Mouse (Mus musculus) MEL (cell line): ENCODE data around the gene Pipox. TPM values are rescaled to one million over a fixed set of nuclear protein-coding genes. Genes with fewer than 3 reads are reported as not detected.

Experiments used
- DNase-seq: peaks from one replicate; pipeline ENCODE4 v3.0.0; 2011; ENCODE audit warnings: low read depth, low spot score
- H3K27ac ChIP-seq: 2 replicates; pipeline ENCODE4 v1.5.1; 2012; ENCODE audit warnings: low read depth, mild to moderate bottlenecking, control low read depth, low read length, moderate library complexity; ENCODE audit not compliant: control insufficient read depth
- H3K27me3 ChIP-seq, 2 experiments: fragments of 150-350 bp in 1 of 2; sonication (generic) in 1 of 2; 2 replicates each; pipeline ENCODE4 v1.6.1; 2012; ENCODE audit warnings: low read length in 2 of 2, mild to moderate bottlenecking in 2 of 2, improper control_type of control experiment in 1 of 2, moderate library complexity in 1 of 2; ENCODE audit not compliant: insufficient read depth in 2 of 2, control insufficient read depth in 1 of 2
- H3K36me3 ChIP-seq, 2 experiments: 2 replicates each; pipeline ENCODE4 v1.6.1; 2012 to 2014; ENCODE audit warnings: low read length in 2 of 2, improper control_type of control experiment in 1 of 2, inconsistent platforms in 1 of 2, mild to moderate bottlenecking in 1 of 2; ENCODE audit not compliant: insufficient read depth in 2 of 2, control insufficient read depth in 1 of 2
- H3K4me1 ChIP-seq, 2 experiments: fragments of 150-350 bp in 1 of 2; sonication (generic) in 1 of 2; 2 replicates each; pipeline ENCODE4 v1.6.1; 2012; ENCODE audit warnings: low read length in 2 of 2, improper control_type of control experiment in 1 of 2, mild to moderate bottlenecking in 1 of 2; ENCODE audit not compliant: insufficient read depth in 2 of 2, control insufficient read depth in 1 of 2
- H3K4me3 ChIP-seq, 2 experiments: fragments of 150-350 bp in 1 of 2; sonication (generic) in 1 of 2; 2 replicates each; pipeline ENCODE4 v1.5.1; 2012; ENCODE audit warnings: low read depth in 2 of 2, low read length in 2 of 2, mild to moderate bottlenecking in 2 of 2, moderate library complexity in 2 of 2, control low read depth in 1 of 2, improper control_type of control experiment in 1 of 2; ENCODE audit not compliant: control insufficient read depth in 1 of 2, insufficient read depth in 1 of 2
- H3K79me2 ChIP-seq: 2 replicates; pipeline ENCODE4 v1.6.1; 2012; ENCODE audit warnings: mild to moderate bottlenecking, low read length, moderate library complexity; ENCODE audit not compliant: control insufficient read depth, poor library complexity, insufficient read depth
- H3K9ac ChIP-seq: 2 replicates; pipeline ENCODE4 v1.6.1; 2012; ENCODE audit warnings: low read depth, mild to moderate bottlenecking, control low read depth, low read length, moderate library complexity; ENCODE audit not compliant: control insufficient read depth, poor library complexity, severe bottlenecking
- H3K9me3 ChIP-seq: fragments of 150-350 bp; sonication (generic); replicated peaks from 2 replicates; pipeline ENCODE4 v1.6.1; 2012; ENCODE audit warnings: mild to moderate bottlenecking, low read length, improper control_type of control experiment, moderate library complexity; ENCODE audit not compliant: insufficient read depth
- BHLHE40 ChIP-seq: IDR thresholded peaks from 2 replicates; pipeline ENCODE4 v1.6.1; 2012; ENCODE audit warnings: low read depth, mild to moderate bottlenecking, inconsistent platforms, low read length, improper control_type of control experiment, borderline replicate concordance
- CHD1 ChIP-seq: IDR thresholded peaks from 2 replicates; pipeline ENCODE4 v1.6.1; 2012; ENCODE audit warnings: low read depth, mild to moderate bottlenecking, inconsistent platforms, low read length, improper control_type of control experiment
- MAZ ChIP-seq: IDR thresholded peaks from 2 replicates; pipeline ENCODE4 v1.6.1; 2012; ENCODE audit warnings: low read depth, mild to moderate bottlenecking, inconsistent platforms, low read length, improper control_type of control experiment
- MEF2A ChIP-seq: IDR thresholded peaks from 2 replicates; pipeline ENCODE4 v1.6.1; 2014; ENCODE audit warnings: low read depth, mild to moderate bottlenecking, inconsistent platforms, low read length, improper control_type of control experiment; ENCODE audit not compliant: poor library complexity, insufficient replicate concordance, severe bottlenecking; ENCODE audit errors: extremely low read depth
- MXI1 ChIP-seq: IDR thresholded peaks from 2 replicates; pipeline ENCODE4 v1.6.1; 2011; ENCODE audit warnings: mild to moderate bottlenecking, low read depth, low read length, improper control_type of control experiment
- MYC ChIP-seq: IDR thresholded peaks from 2 replicates; pipeline ENCODE4 v1.6.1; 2011; ENCODE audit warnings: low read depth, mild to moderate bottlenecking, low read length, improper control_type of control experiment, moderate library complexity
- NELFE ChIP-seq: IDR thresholded peaks from 2 replicates; pipeline ENCODE4 v1.6.1; 2011; ENCODE audit warnings: low read depth, low read length, improper control_type of control experiment
- RAD21 ChIP-seq: IDR thresholded peaks from 2 replicates; pipeline ENCODE4 v1.6.1; 2011; ENCODE audit warnings: mild to moderate bottlenecking, low read depth, low read length, improper control_type of control experiment
- SMC3 ChIP-seq: IDR thresholded peaks from 2 replicates; pipeline ENCODE4 v1.6.1; 2011; ENCODE audit warnings: low read depth, low read length, improper control_type of control experiment
- UBTF ChIP-seq: IDR thresholded peaks from 2 replicates; pipeline ENCODE4 v1.6.1; 2012; ENCODE audit warnings: low read depth, mild to moderate bottlenecking, inconsistent platforms, low read length, improper control_type of control experiment, moderate library complexity, borderline replicate concordance; ENCODE audit not compliant: insufficient read depth
- USF2 ChIP-seq, 2 experiments: IDR thresholded peaks; 2 replicates each; pipeline ENCODE4 v1.6.1; 2011 to 2012; ENCODE audit warnings: improper control_type of control experiment in 2 of 2, low read length in 2 of 2, borderline replicate concordance in 1 of 2, inconsistent platforms in 1 of 2, low read depth in 1 of 2, mild to moderate bottlenecking in 1 of 2; ENCODE audit not compliant: insufficient read depth in 1 of 2
- polyA plus RNA-seq, 2 experiments: library from polyadenylated mRNA; stranded (reverse) in 1 of 2; unstranded in 1 of 2; fragments of >175 nt in 1 of 2; fragments of >200 nt in 1 of 2; gene quantifications; 2 replicates each; pipeline versions ENCODE4 v1.2.1 to v1.2.4; 2012; ENCODE audit warnings: low replicate concordance in 2 of 2, low read depth in 1 of 2; ENCODE audit not compliant: insufficient read length in 2 of 2, insufficient read depth in 1 of 2, missing spikeins in 1 of 2
- total RNA-seq: library from RNA; depleted of rRNA; stranded (reverse); fragments of 300-350 nt; gene quantifications from 2 replicates; pipeline ENCODE4 v1.2.3, GENCODE M21; 2012; rRNA removed

Pipox gene
- total and polyA plus RNA-seq, 3 experiments, result not detected

DNA sequence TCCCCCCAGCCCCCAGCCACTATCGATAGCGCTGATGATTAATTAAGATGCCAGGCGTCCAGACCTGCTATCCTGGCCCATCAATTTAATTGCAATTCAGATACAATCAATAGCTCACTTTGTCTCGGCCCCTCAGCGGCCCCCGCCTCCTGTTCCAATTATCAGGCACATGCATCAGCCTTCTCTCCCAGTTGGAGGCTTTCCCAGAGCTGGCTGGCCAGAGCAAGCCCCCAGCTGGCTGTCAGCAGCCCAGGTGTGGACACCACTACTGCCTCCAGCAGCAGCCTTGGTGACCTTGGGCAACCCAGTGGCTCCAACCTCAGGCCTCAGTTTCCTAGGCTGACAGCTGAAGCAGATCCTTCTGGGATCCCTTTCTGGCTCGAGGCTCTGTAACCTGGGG, 63.0 kb downstream of the Pipox start:
- no peaks in the 10 kb centered on the region for H3K79me2 ChIP-seq
- TF ChIP-seq SMC3 (no peak), MEF2A (no peak), USF2 (IDR thresholded peaks at IDR 0.05; ENCODE audit: borderline replicate concordance in 1 of 2, insufficient read depth in 1 of 2, low read depth in 1 of 2, low read length in 2 of 2) (no peak), MAZ (no peak), UBTF (no peak), RAD21 (no peak), MYC (no peak), BHLHE40 (no peak), NELFE (no peak), CHD1 (no peak), MXI1 (no peak)
- TF ChIP-seq, all 39 proteins: peak for 0
- Histone ChIP-seq H3K27ac (no peak overlapping the region), H3K4me1 (no peaks in the 10 kb centered on the region), H3K9me3 (no peaks in the 10 kb centered on the region), H3K4me3 (no peak overlapping the region), H3K36me3 (no peaks in the 10 kb centered on the region), H3K9ac (no peak overlapping the region), H3K27me3 (no peaks in the 10 kb centered on the region)
- no peak for DNase-seq

Other genes starting within 250 kb of the Pipox start
- 47.8 and 50.5 TPM in 2 replicates for gene Nufip2, start 207.9 kb downstream of the Pipox start, total RNA-seq
- 10 to 100 TPM; 24.7 to 56.1 TPM for gene Nufip2, start 207.9 kb downstream of the Pipox start, polyA plus RNA-seq
- not detected in 2 replicates for gene Cryba1, start 168.8 kb downstream of the Pipox start, total RNA-seq
- not detected for gene Cryba1, start 168.8 kb downstream of the Pipox start, polyA plus RNA-seq
- 10.8 and 13.1 TPM in 2 replicates for gene Myo18a, start 130.8 kb downstream of the Pipox start, total RNA-seq
- gene Myo18a, start 130.8 kb downstream of the Pipox start, polyA plus RNA-seq, result 10 to 100 TPM in 1 of 2 experiments, not detected in 1; 18.0 TPM
- gene Gm10277, start 106.3 kb downstream of the Pipox start, total RNA-seq, result 0.16 and 0.35 TPM in 2 replicates
- gene Gm10277, start 106.3 kb downstream of the Pipox start, polyA plus RNA-seq, result under 1 TPM in 1 of 2 experiments, not detected in 1; 0.19 TPM
- 0.04 and 0.07 TPM in 2 replicates for gene Sez6, start 36.7 kb upstream of the Pipox start, total RNA-seq
- not detected for gene Sez6, start 36.7 kb upstream of the Pipox start, polyA plus RNA-seq
- gene Phf12, start 88.7 kb upstream of the Pipox start, total RNA-seq, result 19.2 and 20.7 TPM in 2 replicates
- 10 to 100 TPM; 43.8 to 56.9 TPM for gene Phf12, start 88.7 kb upstream of the Pipox start, polyA plus RNA-seq
- 30.1 and 36.7 TPM in 2 replicates for gene Dhrs13, start 138.2 kb upstream of the Pipox start, total RNA-seq
- 10 to 100 TPM in 1 of 2 experiments, not detected in 1; 27.9 TPM for gene Dhrs13, start 138.2 kb upstream of the Pipox start, polyA plus RNA-seq
- 0.08 TPM in 1 of 2 replicates, not detected in the other for gene Flot2, start 143.8 kb upstream of the Pipox start, total RNA-seq
- under 1 TPM in 1 of 2 experiments, not detected in 1; 0.15 TPM for gene Flot2, start 143.8 kb upstream of the Pipox start, polyA plus RNA-seq
- 39.6 and 43.5 TPM in 2 replicates for gene Eral1, start 186.3 kb upstream of the Pipox start, total RNA-seq
- 10 to 100 TPM in 1 of 2 experiments, not detected in 1; 38.4 TPM for gene Eral1, start 186.3 kb upstream of the Pipox start, polyA plus RNA-seq
- 2.4 and 2.5 TPM in 2 replicates for gene Fam222b, start 200.6 kb upstream of the Pipox start, total RNA-seq
- 1 to 10 TPM in 1 of 2 experiments, not detected in 1; 8.1 TPM for gene Fam222b, start 200.6 kb upstream of the Pipox start, polyA plus RNA-seq